Mouse (Mus musculus): ENCODE measurements at regions not wholly inside any gene's neighbourhood (a gene's known extent, or its start where the extent isn't known, plus 50 kb on each side); places are given as distances from the start of the nearest gene placed in this dataset.

DNA sequence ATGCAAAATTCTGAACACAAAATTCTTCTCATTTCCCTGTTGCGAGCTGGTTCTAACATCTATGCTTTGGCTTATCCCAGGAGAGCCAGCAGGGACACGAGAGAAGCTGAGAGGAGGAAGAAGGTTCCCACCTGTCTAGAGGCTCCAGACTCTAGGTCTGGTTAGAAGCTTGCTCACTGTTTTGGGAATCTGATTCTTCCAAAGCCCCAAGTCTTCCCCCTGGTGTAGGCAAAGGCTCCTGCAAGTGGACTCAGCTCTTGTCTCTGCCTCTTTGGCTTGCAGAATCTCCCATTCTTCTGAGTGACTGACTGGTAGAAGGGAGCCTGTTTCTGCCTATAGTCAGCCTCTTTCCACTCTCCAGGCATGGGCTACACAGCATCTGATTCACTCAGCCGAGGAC, 95.8 kb downstream of the Btc start:
- DNase-seq (ENCODE audit: low spot score in 2 of 2) = no peak

Data from left cerebral cortex, adult 8-10 months (tissue).